Mouse (Mus musculus): ENCODE results near the gene Gm20489. TPM values are rescaled to one million over a fixed set of nuclear protein-coding genes. Genes with fewer than 3 reads are reported as not detected.

Gm20489 gene
- not detected for total RNA-seq (2021)
- long read RNA-seq, experiment 1, result 0 reads
- long read RNA-seq, experiment 2, result 0 reads

DNA sequence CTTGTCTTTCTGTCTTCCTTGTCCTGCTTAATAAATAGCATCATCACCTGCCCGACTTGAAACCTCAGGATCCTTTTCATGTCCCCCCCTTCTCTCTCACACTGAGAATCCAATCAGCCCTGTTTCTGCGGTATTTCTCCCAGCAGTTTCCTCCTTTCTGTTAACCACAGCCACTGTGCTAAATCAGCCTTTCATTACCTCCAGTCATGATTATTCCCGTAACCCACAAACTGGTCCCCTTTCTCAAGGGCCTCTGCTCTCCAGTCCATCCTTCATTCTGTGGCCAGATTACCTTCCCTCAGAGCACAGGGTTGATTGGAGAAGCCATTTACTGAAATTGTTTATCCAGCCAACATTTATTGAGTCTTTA lies at the start of gene Gm20489:
TSS of gene Gm20489 (minus strand) at position 269 of the 370 bp plus-strand sequence.
- DNase-seq (ENCODE audit: low spot score in 2 of 2), result no peak

DNA sequence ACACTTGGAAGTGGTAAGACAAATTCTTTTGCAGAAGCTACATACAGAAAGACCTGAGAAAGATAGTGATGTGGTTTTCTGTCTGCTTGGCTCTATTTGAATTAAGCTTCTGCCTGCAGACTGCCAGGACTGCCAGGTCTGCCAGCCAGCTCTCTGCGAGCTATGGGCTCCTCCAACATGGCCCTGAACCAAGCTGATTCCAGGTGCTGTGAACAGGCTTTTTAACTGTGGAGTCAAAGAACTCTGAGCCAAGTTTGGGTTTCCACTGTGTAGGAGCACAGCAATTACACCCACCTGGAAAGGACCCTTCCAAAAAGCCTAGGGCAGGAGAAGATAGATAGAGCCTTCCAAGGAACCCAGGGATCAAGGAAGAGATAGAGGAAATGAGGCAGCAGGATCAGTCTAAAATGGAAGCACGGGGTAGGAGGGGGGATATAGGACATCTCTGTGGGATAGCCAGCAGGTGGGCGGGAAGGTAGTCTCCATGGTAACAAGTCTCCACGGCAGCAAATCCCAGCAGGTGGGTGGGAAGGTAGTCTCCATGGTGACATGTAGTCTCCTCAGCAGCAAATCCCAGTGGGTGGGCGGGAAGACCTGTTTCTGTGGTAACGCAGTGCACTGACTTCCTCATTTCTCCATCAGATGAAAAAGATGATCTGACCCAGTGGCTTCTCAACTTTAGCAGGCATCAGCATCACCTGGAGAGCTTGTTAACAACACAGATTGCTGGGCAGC lies 45.0 kb upstream of the Gm20489 start:
- DNase-seq (ENCODE audit: low spot score in 2 of 2), result no peak

DNA sequence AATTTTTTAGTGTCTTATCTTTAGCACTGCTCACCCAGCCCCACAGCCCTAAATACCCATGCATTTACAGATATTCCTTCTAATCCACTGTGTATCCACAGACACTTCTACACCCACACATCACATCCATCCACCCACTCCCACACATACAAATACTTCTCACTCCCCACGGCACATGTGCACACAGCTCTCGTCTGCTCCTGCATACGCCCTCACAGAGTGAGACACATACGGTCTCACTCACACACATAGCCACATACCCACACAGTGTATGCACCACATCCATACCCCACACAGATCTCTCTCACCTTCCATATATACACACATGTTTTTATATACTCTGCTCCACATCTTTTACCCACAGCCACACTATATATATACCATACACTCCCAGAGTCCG lies 40.5 kb upstream of the Gm20489 start:
- no peak for DNase-seq (ENCODE audit: low spot score in 2 of 2)

DNA sequence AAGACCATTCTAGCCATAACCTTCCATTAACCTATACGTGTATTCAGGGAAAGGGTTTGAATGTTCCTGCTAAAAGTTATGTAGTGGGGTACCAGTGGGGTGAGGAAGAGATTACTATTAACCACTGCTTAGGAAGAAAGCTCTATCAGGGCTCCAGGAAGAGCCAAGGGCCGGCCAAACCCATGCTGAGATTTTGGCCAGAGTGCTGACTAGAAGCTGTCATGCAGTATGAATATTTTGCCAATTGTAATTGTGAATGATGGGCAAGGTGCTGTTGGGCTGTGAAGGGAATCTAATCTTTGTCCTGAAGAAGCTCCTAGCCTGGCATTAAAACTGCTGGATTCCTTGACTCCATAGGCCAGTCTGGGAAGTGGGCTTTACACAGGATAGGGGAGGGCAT lies 35.8 kb upstream of the Gm20489 start:
- DNase-seq (ENCODE audit: low spot score in 2 of 2), result no peak

DNA sequence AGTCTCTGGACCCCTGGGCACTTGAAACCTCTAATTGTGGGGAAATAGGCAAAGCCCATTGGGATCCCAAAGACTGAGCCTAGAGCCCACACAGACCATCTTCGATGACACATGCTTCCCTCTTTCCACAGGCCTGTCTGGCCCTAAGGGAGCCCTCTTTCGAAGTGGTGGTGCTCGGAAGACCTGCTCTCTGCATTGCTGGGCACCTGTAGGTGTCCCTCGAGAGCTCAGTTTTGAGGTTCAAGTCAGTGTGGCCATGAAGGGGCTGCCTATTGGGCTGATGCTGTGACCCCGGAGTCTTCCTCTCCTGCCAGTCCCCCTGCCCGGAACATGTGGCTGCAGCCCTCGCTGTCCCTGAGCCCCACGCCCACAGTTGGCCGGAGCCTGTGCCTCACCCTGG lies 32.8 kb upstream of the Gm20489 start:
- DNase-seq (ENCODE audit: low spot score in 2 of 2), result no peak

DNA sequence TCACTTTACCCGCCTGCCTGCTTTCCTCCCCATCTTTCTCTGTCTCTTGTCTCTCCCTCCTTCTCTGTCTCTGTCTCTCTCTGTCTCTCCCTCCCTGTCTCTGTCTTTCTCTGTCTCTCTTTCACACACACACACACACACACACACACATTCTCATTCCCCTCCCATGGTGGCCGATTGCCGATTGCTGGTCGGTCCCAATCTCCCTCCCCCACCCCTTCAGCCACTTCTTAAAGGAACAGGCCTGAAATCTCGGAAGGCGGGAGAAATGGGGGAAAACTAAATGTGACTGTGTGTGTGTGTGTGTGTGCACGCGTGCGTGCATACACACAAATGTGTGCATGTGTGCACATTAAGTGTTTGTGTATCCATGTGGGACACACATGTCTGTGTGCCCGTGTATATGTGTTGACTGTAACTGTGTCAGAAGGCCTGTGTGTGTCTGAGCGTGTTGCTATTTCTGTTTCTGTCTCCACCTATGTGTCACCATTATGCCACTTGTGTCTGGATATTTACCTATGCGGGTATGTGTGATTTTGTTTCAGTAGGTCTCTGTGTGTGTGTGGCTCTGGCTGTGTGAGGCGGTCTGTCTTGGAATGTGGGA lies 31.7 kb upstream of the Gm20489 start:
- DNase-seq (ENCODE audit: low spot score in 2 of 2), result no peak

DNA sequence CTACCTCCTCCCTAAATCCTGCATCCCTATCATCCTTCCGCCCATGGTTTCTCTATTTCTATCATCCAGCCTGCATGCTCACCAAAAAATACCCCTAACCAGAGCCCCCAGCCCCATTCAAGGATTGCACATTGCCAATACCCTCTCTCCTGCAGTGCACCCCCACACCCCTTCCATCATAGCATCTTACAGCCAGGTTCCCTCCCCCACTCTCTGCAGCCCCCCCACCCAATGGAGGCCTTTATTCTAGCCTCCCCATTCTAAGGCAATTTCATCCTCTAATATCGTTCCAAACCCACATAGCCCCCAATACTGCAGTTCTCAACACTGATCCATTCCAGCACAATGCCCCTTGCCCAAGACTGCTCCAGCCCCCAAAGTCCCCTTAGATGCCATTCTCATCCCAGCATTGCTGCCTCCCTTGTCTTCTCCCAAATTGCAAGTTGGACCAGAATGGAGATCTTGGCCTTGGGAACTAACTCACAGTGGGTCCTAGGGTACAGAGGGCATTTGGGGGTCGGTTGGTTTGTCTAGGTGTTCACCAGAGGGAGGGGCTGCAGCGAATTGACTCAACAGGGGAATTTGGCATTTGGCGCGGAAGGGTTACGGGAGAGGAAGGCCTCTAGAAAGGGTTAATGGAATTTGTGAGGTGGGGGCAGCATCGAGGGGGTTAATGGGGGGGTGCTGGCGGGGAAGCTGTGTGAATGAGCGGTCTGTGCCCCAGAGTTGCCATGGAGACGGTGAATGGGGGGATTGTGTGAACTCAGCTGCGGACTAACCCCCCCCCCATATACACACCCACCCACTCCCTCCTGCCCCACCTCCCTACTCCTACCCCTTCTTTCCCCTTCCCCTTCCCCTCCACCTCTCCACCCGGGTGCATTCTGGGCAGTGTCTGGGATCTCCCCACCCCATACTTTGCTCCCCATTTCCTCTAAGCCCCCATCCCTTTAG lies 30.9 kb upstream of the Gm20489 start:
- no peak for DNase-seq (ENCODE audit: low spot score in 2 of 2)

DNA sequence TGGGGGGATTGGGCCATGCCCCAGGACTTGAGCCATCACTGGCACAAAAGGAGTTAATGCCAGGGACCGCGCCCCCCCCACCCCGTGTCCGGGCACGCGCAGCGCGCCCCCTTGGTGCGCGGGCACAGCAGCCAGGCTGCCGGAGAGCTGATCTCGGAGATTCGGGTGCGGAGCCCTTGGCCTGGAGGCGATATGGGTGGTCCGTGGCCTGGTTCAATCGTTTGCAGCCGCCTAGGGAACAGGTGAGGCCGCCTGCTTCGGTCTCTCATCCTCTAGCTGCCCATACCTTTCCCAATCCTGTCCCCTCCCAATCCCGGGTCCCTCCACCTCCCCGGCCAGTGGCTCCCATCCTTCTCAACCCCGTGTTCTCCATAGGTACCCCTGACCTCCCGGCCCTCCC lies 30.2 kb upstream of the Gm20489 start, which contains the start of gene Nlgn3:
TSS of gene Nlgn3 (plus strand) at position 114 of the 400 bp plus-strand sequence.
- DNase-seq (ENCODE audit: low spot score in 2 of 2), result no peak

DNA sequence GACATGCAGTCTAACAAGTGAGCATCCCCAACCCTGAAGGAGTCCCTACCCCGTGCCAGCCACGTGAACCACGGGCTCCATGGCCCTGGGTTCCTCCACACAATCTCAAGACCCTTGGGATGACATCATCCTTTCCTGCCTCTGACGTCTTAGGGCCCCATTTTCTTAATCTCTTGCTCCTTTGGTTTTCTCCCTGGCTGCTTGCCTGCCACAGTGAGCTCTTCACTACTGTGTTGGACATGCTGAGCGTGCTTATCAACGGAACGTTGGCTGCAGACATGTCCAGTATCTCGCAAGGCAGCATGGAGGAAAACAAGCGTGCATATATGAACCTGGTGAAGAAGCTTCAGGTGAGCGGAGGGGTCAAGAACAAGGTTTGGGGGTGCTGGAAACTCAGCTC lies 21.3 kb upstream of the Gm20489 start:
- no peak for DNase-seq (ENCODE audit: low spot score in 2 of 2)

DNA sequence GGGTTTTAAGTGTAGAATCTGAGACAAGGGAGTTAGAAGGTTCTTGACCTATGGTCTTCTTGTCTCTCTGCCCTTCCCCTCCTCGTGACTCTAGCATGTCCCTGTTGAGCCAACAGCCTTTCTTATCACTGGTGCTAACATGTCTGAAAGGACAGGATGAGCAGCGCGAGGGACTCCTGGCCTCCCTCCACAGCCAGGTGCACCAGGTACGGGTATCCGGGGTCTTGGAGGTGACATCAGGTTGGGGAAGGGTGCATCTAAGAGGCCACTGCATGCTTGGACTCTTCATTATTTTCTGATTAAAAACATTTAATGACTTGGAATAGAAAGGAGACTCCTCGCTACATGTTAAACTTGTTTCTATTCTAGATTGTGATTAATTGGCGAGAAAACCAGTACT lies 20.2 kb upstream of the Gm20489 start:
- no peak for DNase-seq (ENCODE audit: low spot score in 2 of 2)

DNA sequence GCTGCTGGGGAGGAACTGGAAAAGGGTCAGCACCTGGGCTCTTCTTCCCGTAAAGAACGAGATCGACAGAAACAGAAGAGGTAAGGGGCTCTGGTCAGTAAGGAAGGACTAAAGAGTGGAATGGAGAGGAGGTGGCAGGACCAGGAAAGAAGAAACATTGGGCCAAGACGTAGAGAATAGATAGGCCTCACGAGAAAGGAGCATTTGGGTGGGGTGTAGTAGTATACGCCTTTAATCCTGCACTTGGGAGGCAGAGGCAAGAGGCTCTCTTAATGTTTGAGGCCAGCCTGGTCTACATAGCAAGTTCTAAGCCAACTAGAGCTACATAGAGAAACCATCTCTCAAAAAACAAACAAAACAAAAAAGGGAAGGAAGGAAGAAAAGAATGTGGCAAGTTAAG lies 19.6 kb upstream of the Gm20489 start:
- no peak for DNase-seq (ENCODE audit: low spot score in 2 of 2)

DNA sequence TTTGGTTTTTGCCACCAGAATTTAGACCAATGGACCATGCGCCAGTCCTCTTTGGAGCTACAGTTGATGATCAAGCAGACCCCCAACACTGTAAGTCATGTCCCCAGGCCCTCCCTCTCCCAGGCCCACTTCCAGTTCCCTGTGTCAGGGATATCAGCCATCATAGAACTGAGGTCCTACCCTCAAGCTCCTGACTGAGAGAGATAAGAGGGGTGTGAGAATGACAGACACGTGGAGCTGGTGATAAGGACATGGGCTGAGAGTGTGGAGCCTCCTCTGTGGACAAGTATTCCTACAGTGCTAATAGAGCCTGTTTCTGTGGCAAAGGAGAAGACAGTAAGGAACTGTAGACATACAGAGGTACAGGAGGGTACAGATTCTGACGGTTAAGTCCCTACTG lies 18.7 kb upstream of the Gm20489 start:
- no peak for DNase-seq (ENCODE audit: low spot score in 2 of 2)

DNA sequence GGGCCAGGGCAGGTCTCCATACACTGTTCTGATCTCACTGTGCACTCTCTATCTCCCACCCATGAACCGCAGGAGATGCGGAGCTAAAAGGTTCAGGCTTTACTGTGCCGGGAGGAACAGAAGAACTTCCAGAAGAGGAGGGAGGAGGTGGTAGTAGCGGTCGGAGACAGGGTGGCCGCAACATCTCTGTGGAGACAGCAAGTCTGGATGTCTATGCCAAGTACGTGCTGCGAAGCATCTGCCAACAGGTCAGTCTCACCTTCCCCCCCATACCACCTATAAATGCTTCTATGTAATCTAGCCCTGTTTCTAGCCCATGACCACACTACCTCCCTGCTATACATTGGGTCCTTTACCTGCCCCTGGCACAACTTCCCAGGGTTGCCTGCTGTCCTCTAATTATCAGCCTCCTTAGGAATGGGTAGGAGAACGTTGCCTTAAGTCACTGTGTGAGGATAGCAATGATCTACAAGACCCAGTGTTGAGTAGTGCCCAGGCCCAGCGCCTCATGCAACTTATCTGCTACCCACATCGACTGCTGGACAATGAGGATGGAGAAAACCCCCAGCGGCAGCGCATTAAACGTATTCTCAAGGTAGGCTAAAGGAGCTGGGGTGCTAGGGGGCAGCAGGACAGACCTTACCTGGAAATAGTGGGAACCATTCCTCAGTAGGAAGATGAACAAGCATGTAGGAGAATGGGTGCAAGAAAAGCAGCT lies 17.3 kb upstream of the Gm20489 start:
- no peak for DNase-seq (ENCODE audit: low spot score in 2 of 2)

DNA sequence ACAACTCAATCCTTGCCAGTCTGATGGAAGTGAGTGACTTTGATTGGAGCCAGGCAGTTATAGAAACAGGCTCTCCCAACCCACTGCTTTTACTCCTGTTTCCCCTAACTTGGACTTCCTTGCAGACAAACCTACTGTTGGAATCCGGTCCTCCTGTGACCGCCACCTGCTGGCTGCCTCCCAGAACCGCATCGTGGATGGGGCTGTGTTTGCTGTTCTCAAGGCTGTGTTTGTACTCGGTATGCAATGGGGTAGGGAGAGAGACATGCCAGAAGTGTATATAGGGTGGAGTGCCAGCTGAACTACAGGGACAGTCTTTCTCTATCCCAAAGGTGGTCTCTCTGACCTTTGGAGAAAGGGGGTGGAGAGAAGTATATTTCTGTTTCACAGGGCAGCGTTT lies 16.7 kb upstream of the Gm20489 start:
- DNase-seq (ENCODE audit: low spot score in 2 of 2), result peak; percentile 31 to 41

DNA sequence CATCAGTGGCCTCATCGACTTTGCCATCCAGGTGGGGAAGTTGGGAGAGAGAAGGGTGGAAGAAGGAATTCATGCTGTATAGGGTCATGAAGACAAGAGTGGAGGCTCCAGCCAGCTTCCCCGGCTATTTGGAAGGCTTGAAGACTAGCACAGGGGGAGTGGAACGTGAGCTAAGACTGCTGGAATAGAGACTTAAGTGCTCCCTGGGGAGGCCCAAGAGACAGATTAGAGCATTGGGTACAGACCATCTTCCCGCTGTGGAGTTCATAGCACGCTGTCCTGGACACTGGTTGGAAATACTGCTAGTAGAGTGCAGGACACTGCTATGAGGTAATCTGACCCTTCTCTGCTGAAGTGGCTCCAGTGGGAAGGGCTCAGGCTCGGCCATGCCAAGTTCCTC lies 14.0 kb upstream of the Gm20489 start:
- DNase-seq (ENCODE audit: low spot score in 2 of 2), result no peak

DNA sequence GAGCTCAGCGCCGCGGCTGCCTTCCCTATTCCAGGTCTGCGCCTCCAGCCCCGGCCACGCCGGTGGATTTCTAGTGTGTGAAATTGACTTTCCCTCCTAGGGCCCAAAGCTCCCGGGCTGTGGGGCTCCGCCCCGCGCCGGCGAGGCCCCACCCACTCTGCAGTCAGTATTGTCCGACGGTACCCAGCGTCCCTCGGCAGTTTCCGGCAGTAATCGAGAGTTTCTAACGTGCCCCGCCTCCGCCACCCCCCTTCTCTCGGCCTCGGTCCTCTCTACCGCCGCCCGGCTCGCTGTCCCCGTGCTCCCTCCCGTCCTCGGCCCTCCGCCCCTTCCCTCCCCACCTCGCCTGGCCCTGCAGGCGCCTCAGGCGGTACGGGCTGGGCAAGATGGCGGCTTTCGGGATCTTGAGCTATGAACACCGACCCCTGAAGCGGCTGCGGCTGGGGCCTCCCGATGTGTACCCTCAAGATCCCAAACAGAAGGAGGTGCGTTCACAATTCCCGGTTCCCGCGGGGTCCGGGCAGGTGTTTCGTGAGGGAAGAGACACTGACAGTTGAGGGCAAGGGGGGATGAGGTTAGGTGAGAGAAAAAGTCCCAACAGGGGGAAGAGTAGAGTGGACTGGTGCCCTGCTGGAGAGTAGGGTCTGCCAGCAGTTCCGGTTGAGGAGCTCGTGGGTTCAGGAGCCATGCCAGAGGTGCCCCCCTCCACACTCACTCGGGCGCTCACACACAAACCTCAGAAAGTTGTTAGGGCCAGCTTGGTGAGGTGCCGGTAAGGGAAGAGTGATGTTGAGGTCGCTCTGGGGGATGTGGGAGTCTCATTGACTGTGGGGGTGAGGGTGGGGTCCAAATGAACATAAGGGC lies 5.3 kb upstream of the Gm20489 start, which contains the start of gene Med12:
TSS of gene Med12 (plus strand) at position 156 of the 864 bp plus-strand sequence.
- DNase-seq (ENCODE audit: low spot score in 2 of 2), result peak; percentile 76 to 80

DNA sequence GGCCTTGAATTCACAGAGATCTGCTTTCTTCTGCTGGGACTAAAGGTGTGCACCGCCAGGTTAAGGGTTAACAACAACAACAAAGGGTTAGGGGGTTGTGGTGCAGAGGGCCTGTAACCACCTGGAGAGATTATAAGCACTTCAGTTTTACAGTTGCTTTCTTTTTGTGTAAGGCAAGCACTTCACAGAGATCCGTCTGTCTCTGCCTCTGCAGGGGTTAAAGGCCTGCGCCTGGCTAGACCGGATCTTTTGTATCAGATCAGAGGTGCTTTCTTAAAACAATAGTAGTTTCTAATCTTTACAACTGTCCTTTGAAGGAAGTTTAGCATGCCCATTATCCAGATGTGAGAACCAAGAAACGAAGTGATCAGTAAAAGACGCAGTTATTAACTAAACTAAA lies 4.6 kb upstream of the Gm20489 start:
- DNase-seq (ENCODE audit: low spot score in 2 of 2), result no peak

DNA sequence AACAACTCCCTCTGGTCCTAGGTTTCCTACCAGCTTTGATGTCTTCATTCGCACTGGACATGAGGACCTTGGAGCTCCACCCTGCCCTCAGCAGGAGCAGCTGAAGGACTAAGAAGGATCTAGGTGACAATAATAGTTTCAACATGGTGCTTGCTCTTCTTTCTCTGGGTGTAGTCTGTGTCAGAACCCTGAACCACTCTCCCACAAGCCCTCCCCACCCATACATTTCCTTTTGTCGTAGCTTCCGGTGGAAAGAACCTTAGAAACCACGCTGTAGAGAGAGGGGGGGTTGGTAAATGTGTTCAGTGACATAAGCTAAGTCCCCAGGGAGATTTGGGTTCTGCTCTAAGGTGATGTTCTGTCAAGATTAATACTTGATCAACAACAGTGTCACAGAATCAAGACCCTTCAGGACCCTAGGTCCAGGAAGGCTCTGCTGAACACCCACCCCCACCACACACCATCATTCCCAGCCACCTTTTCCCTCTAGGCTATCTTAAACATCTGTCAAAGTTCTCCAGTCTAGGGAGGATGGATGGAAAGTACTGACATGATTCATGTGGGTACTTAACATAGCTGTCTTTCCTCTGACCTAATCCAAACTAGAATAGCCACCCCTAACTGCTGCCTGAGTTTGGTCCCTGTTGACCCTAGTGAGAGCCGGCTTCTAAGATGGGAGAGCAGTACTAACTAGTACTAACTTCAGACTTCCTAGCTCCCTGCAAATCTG lies 633 bp downstream of the Gm20489 start, which contains the start of gene Il2rg:
TSS of gene Il2rg (minus strand) at position 231 of the 730 bp plus-strand sequence.
- no peak for DNase-seq (ENCODE audit: low spot score in 2 of 2)

DNA sequence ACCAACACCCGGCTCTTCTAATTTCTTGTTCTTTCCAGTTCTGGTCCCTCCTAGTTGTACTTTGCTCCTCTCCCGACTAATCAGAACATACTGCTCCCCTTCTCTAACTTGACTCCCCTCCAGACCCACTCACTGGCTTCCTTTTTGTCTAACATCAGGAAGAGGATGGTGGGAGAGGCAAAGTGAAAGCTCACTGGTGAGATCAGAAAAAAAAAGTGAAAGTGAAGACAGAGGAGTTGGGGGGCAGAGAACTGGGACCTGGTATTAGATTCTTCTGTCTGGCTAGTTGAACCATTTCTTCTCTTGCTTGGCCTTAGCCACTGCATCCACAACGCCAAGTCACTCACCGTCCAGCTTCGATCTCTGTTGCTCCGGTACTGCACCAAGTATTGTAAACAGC lies 2.2 kb downstream of the Gm20489 start:
- DNase-seq (ENCODE audit: low spot score in 2 of 2), result no peak
